Mouse (Mus musculus) liver, adult 2 months (tissue): Measurements from ENCODE around the gene Syt9. TPM values are rescaled to one million over a fixed set of nuclear protein-coding genes. Genes with fewer than 3 reads are reported as not detected.

ENCODE experiments used
- DNase-seq: peaks from one replicate; pipeline ENCODE4 v3.0.0-alpha.2; 2011; ENCODE audit warnings: low read depth, low spot score; ENCODE audit errors: extremely low read depth
- H3K27ac ChIP-seq: fragments of 200-500 bp; replicated peaks from 2 replicates; pipeline ENCODE4 v1.5.1; 2012; ENCODE audit warnings: low read depth, mild to moderate bottlenecking, control low read depth, inconsistent platforms, low read length; ENCODE audit not compliant: insufficient read depth
- H3K27me3 ChIP-seq: fragments of 200-500 bp; 2 replicates; pipeline ENCODE4 v1.6.1; 2012; ENCODE audit warnings: mild to moderate bottlenecking, moderate library complexity, low read length, inconsistent platforms; ENCODE audit not compliant: control insufficient read depth, insufficient read depth
- H3K36me3 ChIP-seq: fragments of 200-500 bp; 2 replicates; pipeline ENCODE4 v1.6.1; 2012; ENCODE audit warnings: low read length, inconsistent platforms; ENCODE audit not compliant: control insufficient read depth, insufficient read depth
- H3K4me1 ChIP-seq: fragments of 200-500 bp; 2 replicates; pipeline ENCODE4 v1.6.1; 2011; ENCODE audit warnings: low read length; ENCODE audit not compliant: control insufficient read depth, insufficient read depth
- H3K4me3 ChIP-seq: fragments of 200-500 bp; 2 replicates; pipeline ENCODE4 v1.5.1; 2011; ENCODE audit warnings: low read depth, mild to moderate bottlenecking, control low read depth, low read length, moderate library complexity; ENCODE audit not compliant: insufficient read depth
- H3K79me2 ChIP-seq: fragments of 200-500 bp; 2 replicates; pipeline ENCODE4 v1.6.1; 2012; ENCODE audit warnings: inconsistent platforms, mild to moderate bottlenecking, low read length, moderate library complexity; ENCODE audit not compliant: control insufficient read depth, insufficient read depth
- H3K9ac ChIP-seq: fragments of 200-500 bp; 2 replicates; pipeline ENCODE4 v1.6.1; 2012; ENCODE audit warnings: low read depth, mild to moderate bottlenecking, control low read depth, inconsistent platforms, low read length
- CTCF ChIP-seq: fragments of 200-500 bp; IDR thresholded peaks from 2 replicates; pipeline ENCODE4 v1.5.1; 2011; ENCODE audit warnings: low read depth, low read length, control low read depth
- POLR2A ChIP-seq: fragments of 200-500 bp; IDR thresholded peaks from 2 replicates; pipeline ENCODE4 v1.6.1; 2011; ENCODE audit warnings: low read length, control low read depth; ENCODE audit not compliant: insufficient read depth; ENCODE audit errors: extremely low read depth
- WGBS: fragments of 180-500 bp; shearing (Covaris S2); methylation state at CpG from one replicate; pipeline ENCODE4 v1.1.7; 2018; 5-methylcytosine and 5-hydroxymethylcytosine counted together
- polyA plus RNA-seq: library from polyadenylated mRNA; depleted of rRNA; stranded (reverse); fragments of >200 nt; gene quantifications from 2 replicates; pipeline ENCODE4 v1.2.3, GENCODE M21; 2012
- total RNA-seq: library from RNA; depleted of rRNA; stranded (reverse); fragments of >200 nt; gene quantifications from 2 replicates; pipeline ENCODE4 v1.2.3, GENCODE M21; 2014

The Syt9 gene
- total and polyA plus RNA-seq, 2 experiments: 0.28 to 0.45 TPM

GRCm38 (mm10) chr7:107540034-107540433, 169.5 kb downstream of the Syt9 start:
- Histone ChIP-seq H3K9ac (no peak overlapping the region), H3K4me1 (no peaks in the 10 kb centered on the region), H3K36me3 (no peaks in the 10 kb centered on the region), H3K27ac (no peak overlapping the region), H3K4me3 (no peak overlapping the region), H3K27me3 (no peaks in the 10 kb centered on the region), H3K79me2 (no peaks in the 10 kb centered on the region)
- DNase-seq: no peak
- 13% methylated on average over 4 of the region's 4 CpGs for WGBS
- TF ChIP-seq CTCF (no peak), POLR2A (no peak)

GRCm38 (mm10) chr7:107545011-107545410, 174.5 kb downstream of the Syt9 start:
- Histone ChIP-seq H3K36me3 (no peaks in the 10 kb centered on the region), H3K9ac (no peak overlapping the region), H3K27me3 (no peaks in the 10 kb centered on the region), H3K79me2 (no peaks in the 10 kb centered on the region), H3K27ac (no peak overlapping the region), H3K4me1 (no peaks in the 10 kb centered on the region), H3K4me3 (no peak overlapping the region)
- DNase-seq: no peak
- TF ChIP-seq CTCF (no peak), POLR2A (no peak)
- WGBS: 79% methylated on average over 1 of the region's 1 CpGs

GRCm38 (mm10) chr7:107547872-107548271, 177.3 kb downstream of the Syt9 start:
- Histone ChIP-seq H3K27me3 (no peaks in the 10 kb centered on the region), H3K4me1 (no peaks in the 10 kb centered on the region), H3K4me3 (no peak overlapping the region), H3K79me2 (no peaks in the 10 kb centered on the region), H3K9ac (no peak overlapping the region), H3K36me3 (no peaks in the 10 kb centered on the region), H3K27ac (no peak overlapping the region)
- no peak for DNase-seq
- TF ChIP-seq POLR2A (no peak), CTCF (no peak)
- WGBS: 95% methylated on average over 3 of the region's 3 CpGs

GRCm38 (mm10) chr7:107553461-107553860, 182.9 kb downstream of the Syt9 start:
- Histone ChIP-seq H3K27ac (no peak overlapping the region), H3K4me3 (no peak overlapping the region), H3K9ac (no peak overlapping the region), H3K4me1 (no peaks in the 10 kb centered on the region), H3K27me3 (no peaks in the 10 kb centered on the region), H3K79me2 (no peaks in the 10 kb centered on the region), H3K36me3 (no peaks in the 10 kb centered on the region)
- TF ChIP-seq CTCF (no peak), POLR2A (no peak)
- 50% methylated on average over 1 of the region's 1 CpGs for WGBS
- no peak for DNase-seq

GRCm38 (mm10) chr7:107555906-107556305, 185.4 kb downstream of the Syt9 start:
- no peak overlapping the region for H3K4me3 ChIP-seq
- no peaks in the 10 kb centered on the region for H3K36me3 ChIP-seq
- H3K79me2 ChIP-seq: no peaks in the 10 kb centered on the region
- H3K4me1 ChIP-seq: no peaks in the 10 kb centered on the region
- 94% methylated on average over 3 of the region's 3 CpGs for WGBS
- DNase-seq: no peak
- TF ChIP-seq CTCF (no peak), POLR2A (no peak)
- H3K27me3 ChIP-seq: no peaks in the 10 kb centered on the region
- H3K27ac ChIP-seq: no peak overlapping the region
- H3K9ac ChIP-seq: no peak overlapping the region

- DNase-seq: peak; percentile 90
- 45% methylated on average over 2 of the region's 2 CpGs for WGBS
Measured at GRCm38 (mm10) chr7:107560675-107561074, 190.1 kb downstream of the Syt9 start.

More at GRCm38 (mm10) chr7:107560675-107561074, 190.1 kb downstream of the Syt9 start:
- Histone ChIP-seq H3K79me2 (no peaks in the 10 kb centered on the region), H3K4me3 (no peak overlapping the region), H3K27ac (no peak overlapping the region), H3K27me3 (no peaks in the 10 kb centered on the region), H3K36me3 (no peaks in the 10 kb centered on the region), H3K4me1 (no peaks in the 10 kb centered on the region), H3K9ac (no peak overlapping the region)
- TF ChIP-seq POLR2A (no peak), CTCF (no peak)
